Mouse (Mus musculus) lung, embryonic 16.5 days (tissue): ENCODE measurements around the gene Dennd5b. TPM values are rescaled to one million over a fixed set of nuclear protein-coding genes. Genes with fewer than 3 reads are reported as not detected.

Source experiments
- ATAC-seq: fragments of 200-750 bp; cut with Nextera tagmentation; 2 replicates; pipeline ENCODE4 v1.8.0; 2017; ENCODE audit warnings: low read depth, mild to moderate bottlenecking, moderate library complexity
- H3K27ac ChIP-seq: fragments of 300-500 bp; sonication (generic); 2 replicates; pipeline ENCODE4 v1.5.1; 2014; ENCODE audit warnings: mild to moderate bottlenecking, control low read depth, low read length
- H3K27me3 ChIP-seq: fragments of 300-500 bp; sonication (generic); 2 replicates; pipeline ENCODE4 v1.6.1; 2014; ENCODE audit warnings: low read depth, low read length, mixed read lengths; ENCODE audit not compliant: control insufficient read depth, insufficient read depth
- H3K36me3 ChIP-seq: fragments of 300-500 bp; sonication (generic); 2 replicates; pipeline ENCODE4 v1.6.1; 2014; ENCODE audit warnings: low read length; ENCODE audit not compliant: control insufficient read depth, insufficient read depth
- H3K4me1 ChIP-seq: fragments of 300-500 bp; sonication (generic); replicated peaks from 2 replicates; pipeline ENCODE4 v1.6.1; 2014; ENCODE audit warnings: low read length, mixed read lengths; ENCODE audit not compliant: control insufficient read depth, insufficient read depth
- H3K4me2 ChIP-seq: fragments of 300-500 bp; sonication (generic); 2 replicates; pipeline ENCODE4 v1.6.1; 2014; ENCODE audit warnings: low read depth, low read length, control low read depth
- H3K4me3 ChIP-seq: fragments of 300-500 bp; sonication (generic); 2 replicates; pipeline ENCODE4 v1.5.1; 2014; ENCODE audit warnings: mild to moderate bottlenecking, low read length, control low read depth
- H3K9ac ChIP-seq: fragments of 300-500 bp; sonication (generic); 2 replicates; pipeline ENCODE4 v1.6.1; 2014; ENCODE audit warnings: low read length, control low read depth
- H3K9me3 ChIP-seq: fragments of 300-500 bp; sonication (generic); 2 replicates; pipeline ENCODE4 v1.6.1; 2016; ENCODE audit warnings: low read length; ENCODE audit not compliant: control insufficient read depth
- WGBS: fragments of 180-500 bp; shearing (Covaris S2); extraction: QIAGEN DNeasy Blood & Tissue Kit; methylation state at CpG from one replicate; pipeline ENCODE4 v1.1.7; 2014; 5-methylcytosine and 5-hydroxymethylcytosine counted together
- polyA plus RNA-seq: library from polyadenylated mRNA; unstranded; fragments of >200 nt; fragmentation: Nextera tagmentation; extraction: Ambion mirVana; gene quantifications from 2 replicates; pipeline ENCODE4 v1.2.1, GENCODE M21; 2015

The Dennd5b gene
- polyA plus RNA-seq, 1 experiment from 2014 or later, result 5.3 TPM

DNA sequence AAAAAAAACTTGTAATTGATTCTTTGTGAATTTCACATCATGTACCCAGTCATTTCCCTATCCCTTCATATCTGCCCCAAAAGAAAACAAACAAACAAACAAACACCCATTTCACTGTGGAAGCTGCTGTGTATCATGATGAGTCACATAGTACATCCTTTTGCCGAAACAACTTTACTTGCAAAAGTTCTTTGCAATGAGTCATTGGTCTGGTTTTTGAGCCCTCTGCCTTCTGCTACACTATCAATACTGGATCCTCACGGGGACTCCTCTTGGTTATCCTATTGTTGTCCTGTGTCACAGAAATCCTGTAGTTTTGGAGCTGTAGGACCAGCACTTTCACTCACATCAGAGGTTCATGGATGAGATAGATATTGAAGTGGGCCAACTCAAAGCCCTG, 7.4 kb upstream of the Dennd5b start:
- no peak overlapping the region for H3K4me3 ChIP-seq
- H3K27ac ChIP-seq, result no peak overlapping the region
- H3K9me3 ChIP-seq, result no peaks in the 10 kb centered on the region
- no peak overlapping the region for H3K9ac ChIP-seq
- H3K4me2 ChIP-seq, result no peak overlapping the region
- 77% methylated on average over 2 of the region's 2 CpGs for whole genome bisulfite sequencing
- no peak for ATAC-seq
- H3K4me1 ChIP-seq, result no peaks in the 10 kb centered on the region
- H3K36me3 ChIP-seq, result no peaks in the 10 kb centered on the region
- H3K27me3 ChIP-seq, result no peaks in the 10 kb centered on the region

DNA sequence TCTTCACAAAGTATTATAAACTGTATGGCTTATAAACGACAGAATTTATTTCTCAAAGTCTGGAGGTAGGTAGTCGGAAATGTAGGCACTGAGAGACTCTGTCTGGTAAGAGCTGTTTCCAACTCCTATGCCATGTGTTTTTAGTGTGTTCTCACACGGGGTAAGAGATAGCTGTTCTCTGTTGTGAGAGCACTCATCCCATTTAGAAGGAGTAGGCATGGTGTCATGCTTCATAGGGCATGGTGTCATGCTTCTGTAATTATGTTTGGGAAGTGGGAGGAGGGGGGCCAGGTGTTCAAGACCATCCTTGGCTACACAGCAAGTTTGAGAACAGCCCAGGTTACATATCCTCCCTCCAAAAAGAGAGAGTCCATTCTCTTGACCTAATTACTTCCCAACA, 6.1 kb upstream of the Dennd5b start:
- H3K27ac ChIP-seq, result no peak overlapping the region
- H3K4me1 ChIP-seq, result no peaks in the 10 kb centered on the region
- 69% methylated on average over 3 of the region's 3 CpGs for WGBS
- H3K4me3 ChIP-seq, result no peak overlapping the region
- H3K4me2 ChIP-seq, result no peak overlapping the region
- no peak for ATAC-seq
- H3K36me3 ChIP-seq, result no peaks in the 10 kb centered on the region
- no peak overlapping the region for H3K9ac ChIP-seq
- H3K9me3 ChIP-seq, result no peaks in the 10 kb centered on the region
- H3K27me3 ChIP-seq, result no peaks in the 10 kb centered on the region

DNA sequence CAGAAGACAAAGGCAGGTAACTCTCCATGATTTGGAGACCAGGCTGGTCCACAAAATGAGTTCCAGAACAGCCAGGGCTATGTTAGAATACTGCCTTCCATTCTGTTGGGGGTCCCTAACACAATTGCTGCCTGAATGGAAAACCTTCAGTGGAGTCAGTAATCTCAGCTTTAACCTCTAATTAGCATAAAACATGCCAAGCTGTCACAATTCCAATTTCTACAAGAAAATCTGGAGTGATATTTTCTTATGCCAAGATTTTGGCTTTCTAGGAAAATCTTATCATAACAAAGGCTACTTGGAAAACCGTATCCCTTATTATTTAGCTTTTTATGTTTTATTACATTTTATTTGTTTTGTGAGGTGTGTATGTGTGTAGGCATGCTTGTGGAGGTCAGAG, 2.0 kb upstream of the Dennd5b start:
- Histone ChIP-seq H3K4me2 (no peak overlapping the region), H3K9ac (no peak overlapping the region), H3K9me3 (no peaks in the 10 kb centered on the region), H3K27ac (no peak overlapping the region), H3K36me3 (no peaks in the 10 kb centered on the region), H3K4me1 (peaks cover 3% of the 10 kb centered on the region; the same call in 1 of the 2 replicates), H3K27me3 (no peaks in the 10 kb centered on the region), H3K4me3 (no peak overlapping the region)
- WGBS, result 74% methylated on average over 1 of the region's 1 CpGs
- no peak for ATAC-seq

DNA sequence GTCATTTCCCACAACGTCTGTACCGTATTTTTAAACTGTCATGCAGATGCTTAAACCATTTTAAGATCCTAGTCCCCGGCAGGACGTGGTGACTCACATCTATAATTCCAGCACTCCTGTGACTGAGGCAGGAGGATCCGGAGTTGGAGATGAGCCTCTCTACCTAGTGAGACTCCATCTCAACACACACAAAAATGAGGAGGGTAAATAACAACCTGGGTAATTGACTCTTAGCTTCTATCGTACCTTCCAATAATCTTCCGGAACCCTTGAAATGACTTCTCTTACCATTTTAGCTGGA, 413 bp upstream of the Dennd5b start:
- Histone ChIP-seq H3K9me3 (no peaks in the 10 kb centered on the region), H3K27me3 (no peaks in the 10 kb centered on the region), H3K36me3 (no peaks in the 10 kb centered on the region), H3K27ac (peak overlapping the region; percentile 78; the same call in 1 of the 2 replicates), H3K4me3 (peak overlapping the region; percentile 89), H3K4me2 (peak overlapping the region; percentile 85), H3K9ac (peak overlapping the region; percentile 93), H3K4me1 (peaks cover 3% of the 10 kb centered on the region; the same call in 1 of the 2 replicates)
- WGBS, result 10% methylated on average over 7 of the region's 7 CpGs
- no peak for ATAC-seq

DNA sequence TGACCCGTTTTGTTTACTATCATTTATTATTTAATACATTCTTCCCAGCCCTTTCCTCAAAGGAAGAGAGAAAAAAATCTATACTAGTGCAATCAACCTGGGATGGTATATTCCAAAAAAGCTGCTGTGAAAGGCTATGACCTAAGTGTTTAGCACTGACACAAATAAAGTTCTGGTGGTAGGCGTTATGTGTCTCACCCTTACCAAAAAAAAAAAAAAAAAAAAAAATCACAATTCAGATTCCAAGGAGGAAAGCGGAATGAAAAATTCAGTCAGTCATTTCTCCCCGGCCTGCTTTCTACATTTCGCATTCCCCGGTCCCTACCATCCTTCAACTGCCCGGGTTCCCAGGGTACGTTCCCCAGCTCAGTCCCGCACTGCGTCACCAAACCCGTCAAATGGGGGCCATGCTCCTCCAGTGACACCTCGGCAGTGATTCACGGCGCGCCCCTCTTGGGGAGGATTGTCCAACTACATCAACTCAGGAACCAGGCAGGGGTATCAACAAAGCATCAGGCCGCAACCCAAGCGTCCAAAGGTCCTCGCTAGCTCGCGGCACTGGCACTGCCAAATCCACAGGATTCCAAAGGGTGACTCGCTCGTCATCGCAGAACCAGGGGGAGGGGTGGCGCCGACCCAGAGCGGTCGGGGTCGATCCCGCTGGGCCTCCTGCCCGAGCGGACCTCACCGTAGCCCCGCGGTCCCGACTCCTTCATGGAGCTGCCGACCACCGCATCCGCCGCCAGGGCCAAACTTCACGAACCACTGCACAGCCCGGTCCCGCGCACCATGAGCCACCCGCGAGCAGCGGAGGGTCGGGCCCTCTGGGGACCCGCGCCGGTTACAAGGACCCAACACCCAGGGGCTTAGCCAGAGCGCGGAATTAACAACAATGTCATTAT, 1.1 kb downstream of the Dennd5b start:
- peaks cover 3% of the 10 kb centered on the region; the same call in 1 of the 2 replicates for H3K4me1 ChIP-seq
- peak overlapping the region; percentile 78 for H3K27ac ChIP-seq
- H3K36me3 ChIP-seq, result no peaks in the 10 kb centered on the region
- WGBS, result 1% methylated on average over 52 of the region's 52 CpGs
- H3K9ac ChIP-seq, result peak overlapping the region; percentile 93
- H3K9me3 ChIP-seq, result no peaks in the 10 kb centered on the region
- H3K4me2 ChIP-seq, result peak overlapping the region; percentile 85
- ATAC-seq, result peak; percentile 45
- no peaks in the 10 kb centered on the region for H3K27me3 ChIP-seq
- H3K4me3 ChIP-seq, result peak overlapping the region; percentile 89

DNA sequence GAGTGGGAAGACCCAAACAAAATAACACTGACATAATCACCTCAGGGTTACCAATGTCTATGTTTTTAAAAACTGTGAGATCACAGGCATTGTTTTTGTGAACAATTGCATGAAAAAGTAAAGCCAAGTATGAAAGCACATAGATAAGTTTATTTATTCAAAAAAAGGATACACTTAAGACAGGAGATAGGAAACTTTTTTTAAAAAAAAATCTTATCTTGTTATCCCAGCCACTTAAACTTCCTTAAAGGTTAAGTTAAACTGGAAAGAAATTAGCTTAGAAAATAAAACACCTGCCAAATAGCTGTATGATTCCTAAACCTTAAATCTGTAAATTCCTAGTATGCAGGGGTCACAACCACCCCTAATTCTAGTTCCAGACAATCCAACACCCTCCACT, 2.5 kb downstream of the Dennd5b start:
- ATAC-seq, result no peak

DNA sequence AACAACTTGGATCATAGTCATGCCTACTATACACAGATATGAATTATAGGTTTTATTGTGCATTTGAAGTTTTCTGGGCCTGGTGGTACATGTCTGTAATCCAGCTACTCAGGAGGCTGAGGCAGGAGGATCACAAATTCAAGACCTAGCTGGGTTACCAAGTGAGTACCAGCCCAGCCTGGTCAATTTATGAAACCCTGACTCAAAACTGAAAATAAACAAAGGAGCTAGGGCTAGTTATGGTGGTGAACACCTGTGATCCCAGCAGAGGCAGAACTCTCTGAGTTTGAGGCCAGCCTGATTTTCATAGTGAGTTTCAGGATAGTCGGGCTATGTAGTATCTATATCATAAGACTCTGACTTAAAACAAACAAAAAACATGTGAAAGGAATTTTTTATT, 4.2 kb downstream of the Dennd5b start:
- Histone ChIP-seq H3K9ac (no peak overlapping the region), H3K27ac (no peak overlapping the region), H3K9me3 (no peaks in the 10 kb centered on the region), H3K4me2 (no peak overlapping the region), H3K4me3 (no peak overlapping the region), H3K36me3 (no peaks in the 10 kb centered on the region), H3K27me3 (no peaks in the 10 kb centered on the region), H3K4me1 (peaks cover 5% of the 10 kb centered on the region; the same call in 1 of the 2 replicates)
- no peak for ATAC-seq
- 97% methylated on average over 1 of the region's 1 CpGs for WGBS

More for the DNA sequence above, 2.5 kb downstream of the Dennd5b start:
- Histone ChIP-seq H3K9ac (no peak overlapping the region), H3K4me3 (no peak overlapping the region), H3K27me3 (no peaks in the 10 kb centered on the region), H3K9me3 (no peaks in the 10 kb centered on the region), H3K36me3 (no peaks in the 10 kb centered on the region), H3K27ac (no peak overlapping the region), H3K4me2 (no peak overlapping the region), H3K4me1 (peaks cover 5% of the 10 kb centered on the region; the same call in 1 of the 2 replicates)

DNA sequence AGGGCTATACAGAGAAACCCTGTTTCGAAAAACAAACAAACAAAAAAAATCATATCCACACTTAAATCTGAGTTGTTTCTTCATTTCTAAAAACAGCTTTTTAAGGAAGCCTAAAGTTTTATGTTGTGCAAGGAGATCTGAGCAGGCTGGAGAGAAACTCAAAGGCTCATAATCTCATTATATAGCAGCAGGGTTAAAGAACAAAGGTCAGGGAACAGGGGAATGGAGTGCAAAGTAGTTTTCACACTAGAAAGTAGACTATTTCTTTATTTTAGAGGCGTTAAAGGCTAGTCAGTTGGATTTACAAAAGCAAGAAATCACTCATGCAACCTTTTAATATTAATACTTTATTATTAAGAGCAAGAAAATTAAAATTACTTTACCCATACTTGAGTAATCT, 5.2 kb downstream of the Dennd5b start:
- Histone ChIP-seq H3K4me3 (no peak overlapping the region), H3K27me3 (no peaks in the 10 kb centered on the region), H3K9ac (no peak overlapping the region), H3K4me2 (no peak overlapping the region), H3K36me3 (no peaks in the 10 kb centered on the region), H3K9me3 (no peaks in the 10 kb centered on the region), H3K27ac (no peak overlapping the region), H3K4me1 (0 out of 2 replicates have a peak, but pooled peaks cover 2% of the 10 kb centered on the region)
- WGBS, result 79% methylated on average over 2 of the region's 2 CpGs
- no peak for ATAC-seq

DNA sequence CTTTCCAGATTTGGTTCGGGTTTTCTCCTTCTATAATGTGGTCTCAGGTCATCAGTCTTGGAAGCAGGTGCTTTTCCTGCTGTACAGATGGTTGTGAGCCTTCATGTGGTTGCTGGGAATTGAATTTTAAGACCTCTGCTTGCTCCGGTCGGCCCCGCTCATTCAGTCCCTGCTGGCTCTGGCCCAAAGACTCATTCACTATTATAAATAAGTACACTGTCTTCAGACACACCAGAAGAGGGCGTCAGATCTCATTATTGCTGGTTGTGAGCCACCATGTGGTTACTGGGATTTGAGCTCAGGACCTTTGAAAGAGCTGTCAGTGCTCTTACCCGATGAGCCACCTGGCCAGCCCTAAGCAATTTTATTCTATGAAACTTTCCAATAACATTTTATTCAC, 6.1 kb downstream of the Dennd5b start:
- ATAC-seq, result no peak
- Histone ChIP-seq H3K27ac (no peak overlapping the region), H3K9me3 (no peaks in the 10 kb centered on the region), H3K9ac (no peak overlapping the region), H3K4me3 (no peak overlapping the region), H3K4me2 (no peak overlapping the region), H3K36me3 (no peaks in the 10 kb centered on the region), H3K4me1 (0 out of 2 replicates have a peak, but pooled peaks cover 2% of the 10 kb centered on the region), H3K27me3 (no peaks in the 10 kb centered on the region)
- 64% methylated on average over 6 of the region's 6 CpGs for WGBS
